Mouse (Mus musculus): ENCODE measurements around the gene Scly. TPM values are rescaled to one million over a fixed set of nuclear protein-coding genes. Genes with fewer than 3 reads are reported as not detected.

Scly gene
- total RNA-seq (2021) = 1 to 10 TPM; 8.1 TPM
- long read RNA-seq, experiment 1, transcript Scly-201 (12 exons, 2,202 nt) = major isoform, 6 of 9 reads
- long read RNA-seq, experiment 1, partial matches to known transcripts = 0 of 9 reads
- long read RNA-seq, experiment 1, other reads (novel, unspliced or antisense) = 2 of 9 reads
- long read RNA-seq, experiment 2, partial matches to known transcripts = 0 of 2 reads
- long read RNA-seq, experiment 2, other reads (novel, unspliced or antisense) = 1 of 2 reads

DNA sequence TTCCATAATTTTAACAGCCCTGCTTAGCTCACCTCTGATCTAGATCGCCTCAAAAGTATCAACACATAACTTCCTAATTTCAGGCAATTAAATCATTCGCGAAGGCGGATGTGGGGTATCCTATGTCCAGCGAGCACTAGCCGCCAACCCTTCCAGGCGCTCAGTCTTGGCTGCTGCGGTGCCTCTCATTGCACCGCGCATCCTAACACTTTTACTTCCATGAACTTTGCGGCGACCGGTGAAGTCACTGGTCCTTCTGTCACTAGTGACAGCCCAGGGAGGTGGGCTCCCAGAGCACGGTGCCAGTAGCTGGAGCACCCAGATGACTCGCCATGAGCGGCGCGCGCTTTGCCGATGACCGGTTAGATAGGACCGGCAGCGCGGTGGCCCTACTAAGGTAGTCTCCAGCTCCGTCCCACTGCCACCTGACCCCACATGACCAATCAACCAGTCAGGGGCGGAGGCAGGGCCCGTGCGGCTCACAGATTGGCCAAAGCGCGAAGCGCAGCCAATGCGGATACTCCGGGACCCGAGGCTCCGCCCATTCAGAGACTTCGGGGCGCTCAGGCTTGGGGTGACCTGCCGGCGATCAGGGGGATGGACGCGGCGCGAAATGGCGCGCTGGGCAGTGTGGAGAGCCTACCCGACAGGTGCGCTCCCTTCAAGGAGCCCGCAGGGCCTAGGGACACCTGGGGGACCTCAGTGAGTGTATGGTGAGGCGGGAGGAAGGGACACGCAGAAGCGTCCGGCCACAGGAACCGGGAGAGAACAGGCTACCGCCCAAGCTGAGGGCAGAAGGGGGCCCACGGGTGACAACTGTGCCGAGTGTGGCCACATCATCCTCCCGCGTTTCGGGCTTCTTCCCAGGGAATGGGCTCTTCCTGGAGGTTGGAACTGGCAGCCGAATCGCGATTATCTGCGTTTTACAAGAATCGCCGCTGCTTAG lies at the start of gene Scly:
Scly (plus strand) TSS at position 540 of the 946 bp plus-strand sequence.
- peak; percentile 94 for DNase-seq (ENCODE audit: low spot score)

GRCm38 (mm10) chr1:91248970-91249369 lies 49.2 kb upstream of the Scly start:
- no peak for DNase-seq (ENCODE audit: low spot score)

GRCm38 (mm10) chr1:91249564-91250414 lies 48.3 kb upstream of the Scly start, which contains the start of gene Ube2f:
TSS of gene Ube2f (plus strand) at chr1:91250304.
- DNase-seq (ENCODE audit: low spot score) = peak; percentile 95

DNA sequence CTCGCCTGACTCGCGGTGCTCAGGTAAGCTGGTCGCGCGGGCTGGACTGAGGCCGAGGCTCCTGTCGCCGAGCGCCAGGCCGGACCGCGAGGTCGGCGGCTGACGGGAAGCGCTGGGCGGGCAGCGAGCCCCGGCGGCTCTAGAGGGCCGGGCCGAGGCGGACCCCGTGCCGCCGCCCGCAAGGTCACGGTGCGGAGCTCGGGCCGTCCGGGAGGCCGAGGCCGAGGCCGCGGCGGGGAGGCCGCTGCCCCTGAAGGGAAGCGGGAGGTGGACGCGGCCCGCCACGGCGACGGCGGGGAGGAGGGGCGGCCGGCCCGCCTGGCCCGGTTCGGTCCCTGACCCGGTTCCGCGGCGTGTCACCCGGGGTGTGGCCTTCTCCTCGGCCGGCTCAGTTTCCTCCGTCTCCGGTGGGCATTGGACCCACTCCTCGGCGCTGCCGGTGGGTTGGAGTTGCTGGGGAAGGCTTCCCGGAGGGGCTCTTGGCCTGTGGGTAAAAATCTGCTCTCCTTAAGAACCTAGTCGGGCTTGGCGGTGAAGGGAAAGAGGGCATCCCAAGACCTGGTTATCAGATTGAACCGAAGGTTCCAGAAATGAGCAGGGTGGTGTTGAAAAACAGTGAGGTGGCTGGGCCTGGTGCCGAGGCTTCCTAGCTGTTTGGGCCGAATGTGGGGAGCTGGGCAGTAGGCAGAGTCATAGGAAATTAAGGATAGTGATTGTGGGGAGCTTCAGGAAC lies 47.6 kb upstream of the Scly start:
- DNase-seq (ENCODE audit: low spot score) = peak; percentile 26

DNA sequence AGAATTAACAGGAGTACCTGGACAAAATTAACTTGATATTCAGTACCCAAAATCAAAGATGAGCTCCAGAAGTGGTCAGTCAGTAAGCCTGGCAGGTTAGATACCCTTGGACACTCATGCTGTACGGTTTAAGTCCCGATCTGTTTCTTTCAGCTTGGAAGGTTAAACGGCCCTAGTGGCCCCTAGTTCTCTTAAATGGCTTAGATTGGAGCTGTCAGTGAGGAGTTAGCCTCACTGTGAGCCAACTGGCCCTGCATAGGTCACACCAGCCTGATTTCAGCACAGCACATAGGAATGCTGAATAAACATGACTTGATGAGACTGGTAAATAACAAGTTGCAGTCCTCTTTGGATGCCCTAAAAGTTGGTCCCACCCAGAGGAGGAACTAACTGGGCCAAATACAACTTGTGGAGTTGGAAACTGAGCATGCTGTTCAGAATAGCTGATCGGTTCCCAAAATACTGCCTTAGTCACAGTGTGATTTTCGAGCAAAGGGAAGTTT lies 46.9 kb upstream of the Scly start:
- no peak for DNase-seq (ENCODE audit: low spot score)

GRCm38 (mm10) chr1:91251927-91252326 lies 46.2 kb upstream of the Scly start:
- no peak for DNase-seq (ENCODE audit: low spot score)

GRCm38 (mm10) chr1:91257918-91258317 lies 40.2 kb upstream of the Scly start:
- DNase-seq (ENCODE audit: low spot score) = no peak

DNA sequence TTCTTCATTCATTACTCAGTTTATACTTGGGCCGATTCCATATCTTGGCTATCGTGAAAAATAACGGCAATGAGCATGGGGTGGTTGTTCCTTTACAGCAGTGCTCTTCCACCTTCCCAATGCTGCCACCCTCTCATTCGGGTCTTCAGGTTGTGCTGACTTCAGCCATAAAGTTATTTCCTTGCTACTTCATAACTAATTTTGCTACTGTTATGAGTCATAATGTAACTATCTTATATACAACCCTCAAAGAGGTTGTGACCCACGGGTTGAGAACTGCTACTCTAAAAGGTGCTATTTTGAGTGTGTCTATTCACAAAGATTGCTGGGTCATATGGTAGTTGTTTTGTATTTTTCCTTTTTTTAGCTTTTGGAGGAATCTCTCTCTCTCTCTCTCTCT lies 38.3 kb upstream of the Scly start:
- no peak for DNase-seq (ENCODE audit: low spot score)

DNA sequence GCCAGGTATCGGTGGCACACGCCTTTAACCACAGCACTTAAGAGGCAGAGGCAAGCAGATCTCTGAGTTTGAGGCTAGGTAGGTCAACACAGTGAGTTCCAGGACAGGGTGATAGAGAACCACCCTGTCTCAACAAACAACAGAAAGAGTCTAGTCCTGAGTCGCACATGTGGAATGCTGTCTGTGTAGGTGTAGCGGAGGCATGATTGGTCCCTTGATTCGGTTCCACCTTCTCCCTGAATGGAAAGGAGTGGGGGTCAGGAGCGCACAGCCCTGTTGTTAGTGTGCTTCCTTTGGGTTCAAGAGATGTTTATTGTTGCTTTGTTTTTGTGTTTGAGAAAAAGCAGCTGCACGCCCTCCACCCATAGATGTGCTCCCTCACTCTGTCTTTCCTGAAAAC lies 35.6 kb upstream of the Scly start:
- DNase-seq (ENCODE audit: low spot score) = no peak

GRCm38 (mm10) chr1:91272260-91272659 lies 25.9 kb upstream of the Scly start:
- DNase-seq (ENCODE audit: low spot score) = no peak

DNA sequence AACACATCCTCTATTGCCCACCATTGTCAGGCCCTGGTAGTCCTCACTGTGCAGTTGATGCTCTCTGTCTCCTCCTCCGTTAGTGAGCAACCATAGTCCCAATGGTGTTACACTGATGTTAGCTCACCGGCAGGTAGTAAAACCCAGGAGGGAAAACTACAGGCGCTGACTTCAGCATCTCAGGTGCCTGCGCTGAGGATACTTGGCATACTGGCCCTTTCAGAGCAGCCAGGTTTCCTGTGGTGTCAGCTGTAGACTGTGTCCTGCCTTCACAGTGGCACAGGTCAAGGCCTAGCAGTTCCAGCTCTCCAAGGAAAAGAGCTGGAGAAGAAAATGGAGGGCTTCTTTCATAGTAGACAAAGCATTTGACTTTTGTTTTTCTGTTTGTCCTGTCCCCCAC lies 21.6 kb upstream of the Scly start:
- no peak for DNase-seq (ENCODE audit: low spot score)

GRCm38 (mm10) chr1:91277480-91277879 lies 20.7 kb upstream of the Scly start:
- DNase-seq (ENCODE audit: low spot score) = no peak

GRCm38 (mm10) chr1:91278410-91279119 lies 19.6 kb upstream of the Scly start:
- DNase-seq (ENCODE audit: low spot score) = no peak

DNA sequence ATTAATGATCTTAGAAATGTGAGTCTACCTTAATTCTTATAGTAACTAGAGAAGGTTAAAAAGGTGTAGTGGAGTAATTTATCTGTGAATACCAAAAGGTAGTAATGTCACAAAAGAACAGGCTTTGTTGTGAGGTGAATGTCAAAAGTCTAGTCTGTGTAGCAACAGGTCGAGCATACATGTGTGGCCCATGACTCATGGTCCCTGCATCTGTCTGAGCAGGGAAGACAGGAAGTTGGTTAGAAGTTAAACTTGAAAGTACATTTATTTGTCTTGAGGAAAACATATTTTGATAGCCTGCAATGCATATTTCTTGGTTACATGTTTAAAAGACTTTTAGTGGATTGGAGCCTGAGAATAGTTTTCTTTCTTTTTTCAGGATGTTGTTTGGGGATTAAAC lies 19.0 kb upstream of the Scly start:
- DNase-seq (ENCODE audit: low spot score) = no peak

- DNase-seq (ENCODE audit: low spot score) = no peak
Observed at GRCm38 (mm10) chr1:91282582-91282981, 15.6 kb upstream of the Scly start.

GRCm38 (mm10) chr1:91289375-91289774 lies 8.8 kb upstream of the Scly start:
- DNase-seq (ENCODE audit: low spot score) = no peak

DNA sequence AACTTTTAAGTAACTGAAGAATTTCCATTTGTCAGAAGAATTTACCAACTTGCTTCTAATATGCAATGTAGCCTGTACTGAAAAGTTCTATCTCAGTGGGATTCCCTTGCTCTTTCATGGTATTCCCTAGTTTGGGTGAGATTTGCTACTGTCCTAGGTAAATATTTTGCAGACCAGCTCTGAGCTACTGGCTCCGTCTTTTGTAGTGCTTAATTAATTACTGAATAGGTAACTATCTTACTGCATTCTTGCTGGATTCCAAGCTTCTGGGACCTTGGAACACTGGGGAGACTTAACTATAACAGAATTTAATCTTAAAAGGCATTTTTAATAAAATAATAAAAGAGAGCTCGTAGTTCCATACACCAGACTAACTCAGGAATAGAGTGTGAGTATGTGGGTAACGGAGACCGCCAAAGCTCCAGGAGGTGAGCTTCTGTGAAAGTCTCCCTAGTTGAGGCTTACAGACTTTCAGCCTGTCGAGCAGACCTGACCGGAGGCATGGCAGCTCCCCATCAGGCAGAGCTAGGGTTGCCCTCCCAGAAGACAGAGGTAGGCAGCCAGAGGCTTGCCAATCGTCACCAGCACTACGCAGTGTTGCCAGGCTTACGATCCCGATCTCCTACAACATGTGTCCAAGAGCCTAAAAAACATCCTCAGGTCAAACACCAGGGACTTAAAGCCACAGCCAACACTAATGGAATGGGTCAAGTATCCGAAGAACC lies 5.9 kb upstream of the Scly start:
- DNase-seq (ENCODE audit: low spot score) = no peak

DNA sequence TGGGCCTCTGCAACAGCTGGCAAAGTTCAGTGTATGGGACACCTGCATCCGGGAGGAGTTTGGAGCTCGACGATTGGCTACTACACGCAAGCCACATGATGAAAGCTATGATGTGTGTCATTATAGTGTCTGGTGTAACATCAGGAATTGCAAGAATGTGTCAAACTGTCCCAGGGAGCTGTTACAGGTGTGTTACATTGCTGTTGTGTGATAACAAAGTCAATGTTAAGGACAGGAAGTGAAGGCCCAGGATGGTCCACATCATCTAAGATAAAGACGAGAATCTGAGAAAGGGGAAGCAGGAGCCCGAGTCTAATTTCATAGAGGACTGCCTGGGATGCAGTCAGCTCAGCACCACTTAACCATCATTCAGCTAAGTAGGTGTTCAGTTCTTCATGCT lies 2.6 kb upstream of the Scly start:
- DNase-seq (ENCODE audit: low spot score) = no peak

DNA sequence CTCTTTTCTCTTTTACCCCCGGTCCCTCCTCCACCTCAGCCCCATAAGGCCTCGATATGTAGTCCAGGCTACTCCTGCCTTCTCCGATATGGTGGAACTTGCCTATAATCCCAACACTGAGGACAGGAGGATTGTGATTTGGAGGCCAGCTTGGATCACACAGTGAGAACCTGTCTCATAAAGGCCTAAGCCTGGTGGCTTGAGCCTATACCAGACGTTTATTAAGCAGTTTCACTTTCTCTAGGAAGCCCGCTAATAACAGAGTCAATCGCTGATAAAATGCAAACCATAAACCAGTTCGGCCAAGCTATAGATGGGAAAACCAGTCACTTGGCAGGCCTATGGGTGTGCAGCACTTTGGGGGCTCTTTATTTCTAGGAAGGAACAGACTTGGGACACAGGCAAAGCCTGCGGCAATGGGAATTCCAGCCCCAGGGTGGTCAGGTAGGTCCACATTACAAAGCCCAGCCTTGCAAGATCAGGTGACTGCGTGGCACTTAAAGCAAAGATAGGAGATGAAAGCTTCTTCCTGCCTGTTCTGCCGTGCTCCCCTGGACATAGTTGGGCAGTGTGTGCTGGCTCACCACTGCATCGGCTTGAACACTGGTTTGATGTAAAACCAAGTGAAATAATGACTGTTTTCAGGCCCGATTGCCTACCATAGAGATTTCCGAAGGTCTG lies 1.0 kb downstream of the Scly start:
- no peak for DNase-seq (ENCODE audit: low spot score)

Data from gastrocnemius, adult 18-20 months (tissue).